Mouse (Mus musculus) lung, postnatal 0 days (tissue): ENCODE data around the gene Calu.

Experiments used
- CTCF ChIP-seq: IDR thresholded peaks from 2 replicates; pipeline ENCODE4 v1.5.1; 2016; ENCODE audit warnings: antibody characterized with exemption, mild to moderate bottlenecking
- EP300 ChIP-seq: IDR thresholded peaks from 2 replicates; pipeline ENCODE4 v1.6.1; 2016; ENCODE audit warnings: antibody characterized with exemption, mild to moderate bottlenecking, control low read depth

- TF ChIP-seq CTCF (no peak), EP300 (no peak)
Measured at GRCm38 (mm10) chr6:29425118-29425517, 77.2 kb downstream of the Calu start.
